Mouse (Mus musculus): ENCODE data around the gene Ltv1. TPM values are rescaled to one million over a fixed set of nuclear protein-coding genes. Genes with fewer than 3 reads are reported as not detected.
A peak's percentile ranks its signal among the peaks of the same experiment; 100 is the strongest.
"Not testable (repeated sequence)": the region's sequence is repeated elsewhere in the genome, so short reads cannot be mapped to it uniquely, and the experiment has no call there.

The Ltv1 gene
- total RNA-seq, 1 experiment = 38.6 TPM

DNA sequence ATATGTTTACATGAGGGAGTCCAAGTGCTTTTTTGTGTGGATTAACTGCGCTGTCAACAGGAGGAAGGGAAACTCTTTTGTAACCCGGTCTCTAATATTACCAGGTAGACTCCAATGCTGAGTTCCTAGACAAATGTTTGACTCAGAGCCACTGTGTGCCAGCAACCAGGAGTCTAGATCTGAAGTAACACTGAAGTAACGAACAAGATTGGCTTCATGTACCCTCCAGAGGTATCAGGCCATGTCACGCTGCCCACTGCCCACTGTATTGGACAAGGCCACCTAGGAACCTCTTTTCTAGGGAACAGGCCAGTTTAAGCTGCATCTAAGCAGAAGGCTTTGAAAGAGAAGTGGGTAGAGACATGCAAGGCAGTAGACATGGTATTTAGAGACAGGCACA, 16.1 kb upstream of the Ltv1 start:
- DNase-seq (ENCODE audit: low read depth, low spot score) = no peak
- in situ Hi-C loops (cut with MboI; ENCODE audit: low sequenced_read_pairs in 2 of 2, unreplicated experiment in 2 of 2) = no loop called here

DNA sequence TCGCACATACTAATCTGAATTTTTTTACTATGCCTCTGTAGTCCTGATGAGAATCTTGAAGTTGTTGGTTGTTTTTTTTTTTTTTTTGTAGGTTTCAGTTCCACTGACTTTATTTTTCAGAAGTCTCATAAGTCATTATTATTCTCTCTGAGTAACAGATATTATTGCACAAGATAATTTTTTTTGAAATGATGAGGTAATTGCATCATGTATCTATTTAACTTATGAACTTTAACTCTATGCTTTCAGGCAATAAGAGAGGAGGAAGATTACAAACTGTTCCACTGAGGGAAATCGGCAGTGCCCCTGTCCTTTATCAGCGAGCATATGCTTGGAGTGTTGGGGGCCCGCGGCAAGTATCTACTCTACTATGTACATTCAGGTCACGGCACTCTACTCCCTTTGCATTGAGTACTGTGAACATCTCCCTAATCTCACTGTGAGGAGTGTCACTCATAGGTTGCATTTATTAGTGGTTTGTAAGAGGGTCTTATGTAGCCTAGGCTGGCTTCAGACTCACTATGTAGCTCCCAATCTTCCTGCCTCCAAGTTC, 8.8 kb upstream of the Ltv1 start:
- Histone ChIP-seq H3K4me3 (ENCODE audit: insufficient read depth in 1 of 2, low read depth in 1 of 2, low read length in 2 of 2, poor library complexity in 1 of 2, severe bottlenecking in 1 of 2) (no peak overlapping the region), H3K9ac (ENCODE audit: insufficient read depth, low read depth, low read length, poor library complexity, severe bottlenecking) (no peak overlapping the region), H3K27ac (ENCODE audit: insufficient read depth, low read depth, low read length, poor library complexity, severe bottlenecking) (no peak overlapping the region), H3K4me1 (ENCODE audit: control insufficient read depth in 2 of 2, insufficient read depth in 2 of 2, low read length in 2 of 2, poor library complexity in 1 of 2) (no peaks in the 10 kb centered on the region), H3K36me3 (ENCODE audit: control insufficient read depth, insufficient read depth, low read length, poor library complexity, severe bottlenecking) (no peaks in the 10 kb centered on the region), H3K9me3 (ENCODE audit: control insufficient read depth, insufficient read depth, low read depth, low read length) (no peaks in the 10 kb centered on the region)
- in situ Hi-C loops (cut with MboI; ENCODE audit: low sequenced_read_pairs in 2 of 2, unreplicated experiment in 2 of 2) = no loop called here
- no peak for DNase-seq (ENCODE audit: low read depth, low spot score)
- TF ChIP-seq MAFK (IDR thresholded peaks at IDR 0.05; ENCODE audit: insufficient read depth, low read depth, low read length) = no peak

More for the DNA sequence above, 16.1 kb upstream of the Ltv1 start:
- Histone ChIP-seq H3K4me1 (ENCODE audit: control insufficient read depth in 2 of 2, insufficient read depth in 2 of 2, low read length in 2 of 2, poor library complexity in 1 of 2) (no peaks in the 10 kb centered on the region), H3K36me3 (ENCODE audit: control insufficient read depth, insufficient read depth, low read length, poor library complexity, severe bottlenecking) (no peaks in the 10 kb centered on the region), H3K9me3 (ENCODE audit: control insufficient read depth, insufficient read depth, low read depth, low read length) (no peaks in the 10 kb centered on the region), H3K27ac (ENCODE audit: insufficient read depth, low read depth, low read length, poor library complexity, severe bottlenecking) (no peak overlapping the region), H3K4me3 (ENCODE audit: insufficient read depth in 1 of 2, low read depth in 1 of 2, low read length in 2 of 2, poor library complexity in 1 of 2, severe bottlenecking in 1 of 2) (no peak overlapping the region), H3K9ac (ENCODE audit: insufficient read depth, low read depth, low read length, poor library complexity, severe bottlenecking) (no peak overlapping the region)
- no peak for TF ChIP-seq ZNF384 (IDR thresholded peaks at IDR 0.05; ENCODE audit: low read depth, low read length)
- TF ChIP-seq HCFC1 (IDR thresholded peaks at IDR 0.05; ENCODE audit: borderline replicate concordance, insufficient read depth, low read length) = no peak

DNA sequence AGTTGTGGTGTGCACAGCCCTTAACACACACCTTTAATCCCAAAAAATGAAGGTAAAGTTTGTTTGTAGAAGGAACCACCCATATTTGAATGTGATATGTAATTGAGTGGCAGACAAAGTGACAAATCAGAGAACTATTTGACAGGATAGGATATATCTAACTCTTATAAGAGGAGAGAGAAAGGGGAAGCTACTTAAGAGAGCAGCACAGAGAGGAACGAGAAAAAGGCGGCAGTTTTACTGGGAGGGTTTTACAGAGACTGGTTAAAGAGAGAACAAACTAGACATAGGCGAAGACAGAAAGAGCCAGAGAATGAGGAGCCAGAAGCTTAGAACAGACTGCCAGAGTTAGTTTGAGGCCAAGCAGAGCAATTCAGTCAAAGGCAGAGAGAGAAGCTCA, 7.9 kb upstream of the Ltv1 start:
- Histone ChIP-seq H3K4me3 (ENCODE audit: insufficient read depth in 1 of 2, low read depth in 1 of 2, low read length in 2 of 2, poor library complexity in 1 of 2, severe bottlenecking in 1 of 2) (no peak overlapping the region), H3K36me3 (ENCODE audit: control insufficient read depth, insufficient read depth, low read length, poor library complexity, severe bottlenecking) (no peaks in the 10 kb centered on the region), H3K27ac (ENCODE audit: insufficient read depth, low read depth, low read length, poor library complexity, severe bottlenecking) (no peak overlapping the region), H3K9ac (ENCODE audit: insufficient read depth, low read depth, low read length, poor library complexity, severe bottlenecking) (no peak overlapping the region), H3K4me1 (ENCODE audit: control insufficient read depth in 2 of 2, insufficient read depth in 2 of 2, low read length in 2 of 2, poor library complexity in 1 of 2) (no peaks in the 10 kb centered on the region), H3K9me3 (ENCODE audit: control insufficient read depth, insufficient read depth, low read depth, low read length) (no peaks in the 10 kb centered on the region)
- DNase-seq (ENCODE audit: low read depth, low spot score) = no peak
- in situ Hi-C loops (cut with MboI; ENCODE audit: low sequenced_read_pairs in 2 of 2, unreplicated experiment in 2 of 2) = no loop called here
- no peak for TF ChIP-seq HCFC1 (IDR thresholded peaks at IDR 0.05; ENCODE audit: borderline replicate concordance, insufficient read depth, low read length)
- no peak for TF ChIP-seq CHD2 (IDR thresholded peaks at IDR 0.05; ENCODE audit: low read depth, low read length)
- TF ChIP-seq ZNF384 (IDR thresholded peaks at IDR 0.05; ENCODE audit: low read depth, low read length) = no peak
- TF ChIP-seq MAFK (IDR thresholded peaks at IDR 0.05; ENCODE audit: insufficient read depth, low read depth, low read length) = no peak
- no peak for TF ChIP-seq ZC3H11A (IDR thresholded peaks at IDR 0.05; ENCODE audit: borderline replicate concordance, low read depth, low read length)

DNA sequence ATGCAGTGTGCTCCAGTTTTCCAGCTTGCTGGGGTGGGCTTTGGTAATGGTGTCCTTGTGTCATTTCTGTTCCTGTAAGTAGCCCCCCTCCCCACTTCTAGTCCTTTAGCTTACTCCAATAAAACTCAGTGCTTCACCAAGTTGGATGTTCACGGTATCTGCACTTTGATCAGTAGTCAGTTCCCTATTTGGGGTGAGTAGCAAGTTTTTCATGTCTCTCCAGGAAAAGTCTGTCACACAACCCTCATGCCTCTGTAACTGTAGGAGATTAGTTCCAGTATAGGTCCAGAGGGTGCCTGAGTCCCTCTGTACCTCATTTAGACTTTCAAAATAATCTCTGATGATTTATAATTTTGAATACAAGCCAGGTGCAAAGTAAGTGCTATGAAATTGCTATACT, 6.3 kb upstream of the Ltv1 start:
- H3K4me1 ChIP-seq (ENCODE audit: control insufficient read depth in 2 of 2, insufficient read depth in 2 of 2, low read length in 2 of 2, poor library complexity in 1 of 2) = no peaks in the 10 kb centered on the region
- DNase-seq (ENCODE audit: low read depth, low spot score) = no peak
- no peaks in the 10 kb centered on the region for H3K9me3 ChIP-seq (ENCODE audit: control insufficient read depth, insufficient read depth, low read depth, low read length)
- no peaks in the 10 kb centered on the region for H3K36me3 ChIP-seq (ENCODE audit: control insufficient read depth, insufficient read depth, low read length, poor library complexity, severe bottlenecking)
- TF ChIP-seq ZNF384 (IDR thresholded peaks at IDR 0.05; ENCODE audit: low read depth, low read length) = no peak
- TF ChIP-seq CHD2 (IDR thresholded peaks at IDR 0.05; ENCODE audit: low read depth, low read length) = no peak
- TF ChIP-seq ZC3H11A (IDR thresholded peaks at IDR 0.05; ENCODE audit: borderline replicate concordance, low read depth, low read length) = no peak
- TF ChIP-seq HCFC1 (IDR thresholded peaks at IDR 0.05; ENCODE audit: borderline replicate concordance, insufficient read depth, low read length) = no peak
- no peak for TF ChIP-seq MAFK (IDR thresholded peaks at IDR 0.05; ENCODE audit: insufficient read depth, low read depth, low read length)
- no peak overlapping the region for H3K4me3 ChIP-seq (ENCODE audit: insufficient read depth in 1 of 2, low read depth in 1 of 2, low read length in 2 of 2, poor library complexity in 1 of 2, severe bottlenecking in 1 of 2)
- no peak overlapping the region for H3K9ac ChIP-seq (ENCODE audit: insufficient read depth, low read depth, low read length, poor library complexity, severe bottlenecking)
- in situ Hi-C loops (cut with MboI; ENCODE audit: low sequenced_read_pairs in 2 of 2, unreplicated experiment in 2 of 2) = no loop called here
- H3K27ac ChIP-seq (ENCODE audit: insufficient read depth, low read depth, low read length, poor library complexity, severe bottlenecking) = no peak overlapping the region

DNA sequence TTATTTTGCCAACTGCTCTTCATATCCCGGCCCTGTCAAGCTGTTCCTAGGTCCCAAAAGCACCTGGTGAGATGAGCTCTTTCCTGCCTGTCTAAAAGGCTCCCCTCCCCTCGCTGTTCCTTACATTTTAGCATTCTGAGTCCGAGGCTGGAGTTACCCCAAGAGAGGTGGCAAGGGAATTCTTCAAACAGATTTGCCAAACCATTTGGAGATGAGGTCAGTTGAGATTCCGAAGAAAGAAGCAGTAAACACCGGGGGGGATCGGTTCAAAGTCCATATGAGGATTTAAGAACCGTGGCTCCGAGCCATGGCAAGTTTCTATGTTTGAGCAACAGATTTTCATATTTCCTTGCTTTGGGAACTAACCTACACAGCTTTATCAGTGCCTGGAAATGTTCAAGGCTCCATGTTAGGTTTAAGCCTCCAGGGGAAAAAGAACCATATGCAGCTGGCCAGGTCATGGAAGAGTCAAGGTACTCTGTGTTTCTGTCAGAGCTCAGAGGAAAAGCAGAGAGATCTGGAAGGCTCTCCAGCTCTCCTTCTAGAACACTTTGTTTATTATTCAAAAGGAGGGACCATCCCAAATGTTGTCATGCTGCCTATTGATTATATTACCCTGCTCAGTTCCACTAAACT, 4.0 kb upstream of the Ltv1 start:
- Histone ChIP-seq H3K4me1 (ENCODE audit: control insufficient read depth in 2 of 2, insufficient read depth in 2 of 2, low read length in 2 of 2, poor library complexity in 1 of 2) (no peaks in the 10 kb centered on the region), H3K9me3 (ENCODE audit: control insufficient read depth, insufficient read depth, low read depth, low read length) (no peaks in the 10 kb centered on the region), H3K36me3 (ENCODE audit: control insufficient read depth, insufficient read depth, low read length, poor library complexity, severe bottlenecking) (no peaks in the 10 kb centered on the region), H3K4me3 (ENCODE audit: insufficient read depth in 1 of 2, low read depth in 1 of 2, low read length in 2 of 2, poor library complexity in 1 of 2, severe bottlenecking in 1 of 2) (no peak overlapping the region), H3K27ac (ENCODE audit: insufficient read depth, low read depth, low read length, poor library complexity, severe bottlenecking) (no peak overlapping the region), H3K9ac (ENCODE audit: insufficient read depth, low read depth, low read length, poor library complexity, severe bottlenecking) (no peak overlapping the region)
- no peak for TF ChIP-seq MAFK (IDR thresholded peaks at IDR 0.05; ENCODE audit: insufficient read depth, low read depth, low read length)
- no peak for TF ChIP-seq ZNF384 (IDR thresholded peaks at IDR 0.05; ENCODE audit: low read depth, low read length)
- no peak for TF ChIP-seq CHD2 (IDR thresholded peaks at IDR 0.05; ENCODE audit: low read depth, low read length)
- TF ChIP-seq ZC3H11A (IDR thresholded peaks at IDR 0.05; ENCODE audit: borderline replicate concordance, low read depth, low read length) = no peak
- in situ Hi-C loops (cut with MboI; ENCODE audit: low sequenced_read_pairs in 2 of 2, unreplicated experiment in 2 of 2) = no loop called here
- no peak for DNase-seq (ENCODE audit: low read depth, low spot score)

DNA sequence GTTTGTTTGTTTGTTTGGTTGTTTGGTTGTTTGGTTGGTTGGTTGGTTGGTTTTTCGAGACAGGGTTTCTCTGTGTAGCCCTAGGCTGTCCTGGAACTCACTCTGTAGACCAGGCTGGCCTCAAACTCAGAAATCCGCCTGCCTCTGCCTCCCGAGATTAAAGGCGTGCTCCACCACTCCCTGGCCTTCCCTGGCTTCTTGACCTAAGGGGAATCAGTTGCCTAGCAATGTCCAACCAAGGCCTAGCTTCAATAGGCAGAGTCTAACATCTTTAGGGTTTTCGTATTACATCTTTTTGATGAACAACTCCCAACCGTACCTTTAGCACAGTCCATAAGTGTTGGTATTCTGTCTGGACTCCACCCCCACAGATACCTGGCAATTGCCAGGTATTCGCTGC, 528 bp upstream of the Ltv1 start:
- DNase-seq (ENCODE audit: low read depth, low spot score); H3K27ac ChIP-seq (ENCODE audit: insufficient read depth, low read depth, low read length, poor library complexity, severe bottlenecking); H3K4me1 ChIP-seq (ENCODE audit: control insufficient read depth in 2 of 2, insufficient read depth in 2 of 2, low read length in 2 of 2, poor library complexity in 1 of 2); in situ Hi-C loops (cut with MboI; ENCODE audit: low sequenced_read_pairs in 2 of 2, unreplicated experiment in 2 of 2); H3K9ac ChIP-seq (ENCODE audit: insufficient read depth, low read depth, low read length, poor library complexity, severe bottlenecking); H3K36me3 ChIP-seq (ENCODE audit: control insufficient read depth, insufficient read depth, low read length, poor library complexity, severe bottlenecking); H3K9me3 ChIP-seq (ENCODE audit: control insufficient read depth, insufficient read depth, low read depth, low read length): not testable (repeated sequence)
- H3K4me3 ChIP-seq (ENCODE audit: insufficient read depth in 1 of 2, low read depth in 1 of 2, low read length in 2 of 2, poor library complexity in 1 of 2, severe bottlenecking in 1 of 2) = peak overlapping the region in 1 of 2 experiments; percentile 98; a peak in 2 of 4 replicates
